Mouse (Mus musculus): Measurements from ENCODE around the gene Enpp3.
"Not testable (repeated sequence)": the region's sequence is repeated elsewhere in the genome, so short reads cannot be mapped to it uniquely, and the experiment has no call there.

Gene Enpp3

GRCm38 (mm10) chr10:24823265-24823664, 19.4 kb downstream of the Enpp3 start:
- no peak for DNase-seq (ENCODE audit: extremely low spot score, low read depth, low spot score)

DNA sequence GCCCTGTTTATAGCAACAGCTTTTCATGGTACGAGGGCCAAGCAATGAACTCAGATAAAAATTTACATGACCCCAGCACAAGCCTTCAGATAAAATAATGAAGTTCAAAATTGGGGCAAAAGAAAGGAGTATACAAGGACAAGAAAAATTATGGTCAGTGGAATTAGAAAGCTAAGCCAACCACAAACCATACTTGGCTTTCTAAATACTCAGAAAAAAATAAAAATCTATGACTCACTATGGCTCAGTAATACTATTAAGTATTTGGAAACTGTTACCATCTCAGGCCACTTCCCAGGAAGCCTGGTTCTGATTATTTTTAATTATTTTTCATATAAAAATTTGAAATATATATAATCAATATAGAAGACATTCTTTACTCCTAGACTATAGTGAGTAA, 19.8 kb downstream of the Enpp3 start:
- DNase-seq (ENCODE audit: extremely low spot score, low read depth, low spot score), result no peak

GRCm38 (mm10) chr10:24821990-24822676, 20.5 kb downstream of the Enpp3 start:
- no peak for DNase-seq (ENCODE audit: extremely low spot score, low read depth, low spot score)

DNA sequence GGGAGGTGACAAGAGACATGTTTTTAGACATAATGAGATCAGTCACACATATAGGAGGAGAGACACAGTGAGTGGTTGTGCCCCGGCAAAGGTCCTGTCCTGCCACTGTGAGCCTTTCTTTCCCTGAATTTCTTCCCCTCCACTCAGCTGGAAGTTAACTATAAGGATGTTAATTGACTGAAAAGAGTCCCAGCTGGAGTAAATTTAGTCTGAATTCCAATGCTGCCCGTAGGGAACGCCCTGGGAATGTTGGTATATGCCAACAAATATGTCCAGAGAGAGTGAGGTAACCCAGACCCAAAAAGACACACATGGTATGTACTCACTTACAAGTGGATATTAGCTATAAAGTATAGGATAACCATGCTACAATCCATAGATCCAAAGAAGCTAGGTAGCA, 23.1 kb downstream of the Enpp3 start:
- DNase-seq (ENCODE audit: extremely low spot score, low read depth, low spot score), result no peak

GRCm38 (mm10) chr10:24810639-24811038, 32.0 kb downstream of the Enpp3 start:
- no peak for DNase-seq (ENCODE audit: extremely low spot score, low read depth, low spot score)

- no peak for DNase-seq (ENCODE audit: extremely low spot score, low read depth, low spot score)
Observed at GRCm38 (mm10) chr10:24806756-24807155, 35.9 kb downstream of the Enpp3 start.

GRCm38 (mm10) chr10:24805876-24806275, 36.7 kb downstream of the Enpp3 start:
- no peak for DNase-seq (ENCODE audit: extremely low spot score, low read depth, low spot score)

DNA sequence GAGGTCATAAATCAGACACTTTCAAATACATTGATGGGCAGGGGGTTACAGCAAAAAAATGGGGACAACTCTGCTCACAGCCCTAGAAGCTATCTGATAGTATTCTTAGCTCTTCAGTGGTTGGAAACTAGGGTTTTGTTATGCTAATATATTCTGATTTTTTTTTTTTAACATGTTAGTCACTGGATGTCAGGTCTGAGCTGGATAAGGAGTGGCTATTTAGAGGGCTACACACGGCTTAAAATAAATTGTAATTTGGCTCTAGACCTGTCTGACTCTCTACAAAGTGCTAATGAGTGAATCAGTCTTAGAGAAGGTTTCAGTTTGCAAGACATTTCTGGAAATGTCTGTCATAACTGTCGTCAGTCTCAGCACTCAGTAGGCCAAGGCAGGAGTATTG, 37.5 kb downstream of the Enpp3 start:
- no peak for DNase-seq (ENCODE audit: extremely low spot score, low read depth, low spot score)

GRCm38 (mm10) chr10:24802742-24803244, 39.8 kb downstream of the Enpp3 start:
- not testable (repeated sequence) for DNase-seq (ENCODE audit: extremely low spot score, low read depth, low spot score)

GRCm38 (mm10) chr10:24801796-24802195, 40.8 kb downstream of the Enpp3 start:
- DNase-seq (ENCODE audit: extremely low spot score, low read depth, low spot score), result no peak

DNA sequence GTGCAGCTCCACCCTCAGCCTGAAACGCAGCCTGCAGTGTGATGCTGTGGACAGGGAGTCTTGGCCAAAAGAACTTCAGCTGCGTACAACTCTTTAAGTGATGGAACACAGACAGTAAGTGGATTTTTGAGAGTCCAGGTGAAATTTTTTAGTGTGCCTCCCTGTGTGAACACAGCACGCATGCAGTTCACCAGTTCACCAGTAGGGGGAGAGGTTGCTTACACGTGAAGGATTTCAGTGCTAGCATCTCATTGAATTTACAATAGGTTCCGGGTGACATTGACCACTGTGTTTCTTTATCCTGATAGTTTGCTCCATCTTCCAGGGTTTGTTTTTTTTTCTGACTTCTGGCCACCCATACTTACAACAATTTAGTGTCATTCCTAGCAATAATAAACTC, 45.4 kb downstream of the Enpp3 start:
- peak; percentile 62 for DNase-seq (ENCODE audit: extremely low spot score, low read depth, low spot score)

GRCm38 (mm10) chr10:24792756-24793155, 49.9 kb downstream of the Enpp3 start:
- DNase-seq (ENCODE audit: extremely low spot score, low read depth, low spot score), result no peak

DNA sequence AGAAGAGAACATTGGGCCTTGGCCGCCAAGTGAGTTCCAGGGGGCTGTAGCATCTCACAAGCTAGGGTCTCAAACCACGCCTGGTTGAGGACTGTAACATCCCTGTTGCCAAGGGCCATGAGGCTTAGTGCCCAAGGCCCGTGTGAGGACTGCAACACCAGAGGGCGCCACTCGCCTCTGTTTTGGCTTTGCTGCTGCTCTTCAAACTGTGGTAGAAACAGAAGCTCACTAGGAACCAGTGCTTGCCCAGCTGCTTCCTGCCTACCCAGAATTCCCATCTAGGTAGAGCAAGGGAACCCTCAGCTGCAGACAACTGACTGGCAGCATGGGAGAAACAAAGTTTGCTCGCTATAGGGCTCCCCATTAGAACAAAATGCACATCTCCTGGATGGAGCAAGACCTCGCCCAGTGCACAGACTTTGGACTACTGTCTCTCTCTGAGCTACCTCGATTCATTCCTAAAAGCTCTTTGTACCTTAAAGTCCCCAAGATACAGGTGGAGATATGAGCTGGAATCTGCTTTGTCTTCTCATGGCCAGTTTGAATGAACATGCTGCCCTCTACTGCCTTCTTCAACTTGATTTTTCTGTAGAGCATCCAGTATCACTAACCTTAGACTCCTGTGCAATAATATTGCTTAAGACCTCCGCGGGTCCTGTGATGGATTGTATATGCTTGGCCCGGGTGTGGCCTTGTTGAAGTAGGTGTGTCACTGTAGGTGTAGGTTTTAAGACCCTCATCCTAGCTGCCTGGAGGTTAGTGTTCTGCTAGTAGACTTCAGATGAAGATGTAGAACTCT, 52.7 kb downstream of the Enpp3 start:
- no peak for DNase-seq (ENCODE audit: extremely low spot score, low read depth, low spot score)

DNA sequence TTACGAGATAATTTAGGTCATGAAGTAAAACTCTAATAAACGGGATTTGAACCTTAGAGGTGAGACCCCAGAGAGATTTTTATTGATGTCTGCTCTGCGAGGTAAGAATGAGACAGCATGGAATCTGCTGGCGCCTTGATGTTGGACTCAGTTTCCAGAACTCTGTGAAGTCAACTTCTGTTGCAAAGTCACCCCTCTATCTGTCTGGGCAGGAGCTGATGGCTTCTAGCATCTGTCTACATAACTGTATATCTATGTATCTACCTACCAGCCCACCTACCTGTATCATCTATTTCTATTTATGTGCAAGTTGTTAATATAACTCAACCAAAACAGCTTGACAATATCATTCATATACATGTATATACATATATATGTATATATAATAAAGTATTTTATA, 57.3 kb downstream of the Enpp3 start:
- no peak for DNase-seq (ENCODE audit: extremely low spot score, low read depth, low spot score)

DNA sequence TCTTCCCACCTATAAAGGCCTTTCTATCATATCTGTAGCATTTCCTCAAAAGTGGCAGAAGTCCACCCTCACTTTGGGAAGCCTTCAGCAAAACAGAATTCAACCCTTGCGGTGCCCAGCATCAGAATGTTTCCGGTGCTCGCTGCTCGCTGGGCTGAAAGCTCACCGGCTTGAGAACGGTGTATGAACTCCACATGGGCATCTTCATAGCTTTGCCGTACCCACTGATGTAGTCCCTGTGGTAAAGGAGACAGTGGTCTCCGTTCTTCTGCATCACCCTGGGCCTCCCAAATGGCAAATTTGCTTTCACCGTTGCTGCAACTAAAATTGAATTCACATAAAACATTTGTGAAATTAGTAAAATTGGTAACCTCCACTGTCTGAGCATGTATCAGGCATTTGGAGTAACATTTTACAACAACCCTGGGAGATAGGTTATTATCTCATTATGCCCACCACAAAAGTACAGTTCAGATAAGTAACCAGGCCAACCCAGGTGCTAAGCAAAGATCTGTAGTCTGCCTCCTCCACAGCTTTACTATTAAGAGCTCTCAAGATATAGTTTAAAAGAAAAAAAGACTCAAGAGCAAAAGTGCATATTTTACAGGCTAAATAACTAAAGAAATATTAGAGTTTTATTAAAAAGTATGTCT, 57.9 kb downstream of the Enpp3 start:
- DNase-seq (ENCODE audit: extremely low spot score, low read depth, low spot score), result no peak

DNA sequence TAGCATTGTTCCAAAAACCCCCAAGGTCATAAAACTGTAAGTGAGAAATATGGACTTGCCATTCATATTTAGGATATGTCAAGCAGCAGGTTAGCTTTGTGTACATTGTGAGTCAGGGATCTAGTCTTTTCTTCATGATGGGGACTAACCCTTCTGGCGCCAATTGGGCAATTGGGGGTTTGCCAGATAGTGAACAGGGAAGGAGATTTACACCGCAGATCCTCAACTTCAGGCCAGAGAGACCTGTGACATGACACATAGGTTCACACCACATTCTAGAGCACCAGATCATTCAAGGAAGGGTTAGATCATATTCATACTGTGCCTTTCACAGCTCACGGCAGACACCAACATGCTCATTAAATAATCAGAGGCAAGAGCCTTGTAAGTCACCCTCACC, 58.7 kb downstream of the Enpp3 start:
- no peak for DNase-seq (ENCODE audit: extremely low spot score, low read depth, low spot score)

DNA sequence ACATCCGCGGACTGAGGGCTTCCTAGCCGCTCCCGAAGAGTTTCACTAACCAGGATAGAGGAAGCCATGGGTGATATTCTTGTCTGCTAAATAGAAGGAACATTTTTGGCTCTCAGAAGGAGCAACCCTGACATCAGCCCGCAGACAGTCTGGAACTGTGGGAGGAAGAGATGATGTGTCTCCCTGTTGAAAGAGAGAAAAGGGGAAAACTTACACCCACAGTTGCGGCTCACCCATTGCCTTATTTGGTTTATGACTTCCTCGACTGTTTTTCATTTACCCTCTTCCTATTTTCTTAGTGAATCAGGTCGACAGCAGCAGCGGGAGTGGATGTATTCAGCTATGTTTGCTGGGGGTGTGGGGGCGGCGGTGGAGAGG, 64.0 kb downstream of the Enpp3 start:
- no peak for DNase-seq (ENCODE audit: extremely low spot score, low read depth, low spot score)

GRCm38 (mm10) chr10:24777916-24778642, 64.5 kb downstream of the Enpp3 start:
- DNase-seq (ENCODE audit: extremely low spot score, low read depth, low spot score), result peak; percentile 44

- DNase-seq (ENCODE audit: extremely low spot score, low read depth, low spot score), result no peak
Observed at GRCm38 (mm10) chr10:24769496-24769895, 73.1 kb downstream of the Enpp3 start.

GRCm38 (mm10) chr10:24767695-24768094, 74.9 kb downstream of the Enpp3 start:
- DNase-seq (ENCODE audit: extremely low spot score, low read depth, low spot score), result no peak

DNA sequence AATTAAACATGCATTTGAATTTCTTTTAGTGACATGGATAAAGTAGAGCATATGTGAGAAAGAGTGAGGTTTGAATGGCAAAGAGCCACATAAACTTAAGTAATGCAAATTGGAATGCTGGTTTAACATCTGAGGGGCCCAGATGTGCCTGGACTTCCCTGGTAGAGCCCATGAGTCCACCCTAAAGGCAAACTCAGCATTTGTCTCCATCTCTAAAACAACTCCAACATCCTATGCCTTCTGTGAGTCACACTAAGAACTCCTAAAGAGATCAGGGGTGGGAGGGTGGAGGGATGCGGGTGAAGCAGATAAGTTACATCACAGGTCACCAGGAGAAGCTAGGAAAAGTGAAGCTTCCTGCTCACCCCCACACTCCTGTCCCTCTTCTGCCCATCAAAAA, 76.6 kb downstream of the Enpp3 start:
- no peak for DNase-seq (ENCODE audit: extremely low spot score, low read depth, low spot score)

Data from hindlimb bud, embryonic 11.5 days (tissue).